Mouse (Mus musculus) intestine, embryonic 14.5 days (tissue): Measurements from ENCODE around the gene Kcnq5. TPM values are rescaled to one million over a fixed set of nuclear protein-coding genes. Genes with fewer than 3 reads are reported as not detected.

Experiments used
- ATAC-seq: fragments of 200-750 bp; cut with Nextera tagmentation; replicated peaks from 2 replicates; pipeline ENCODE4 v1.8.0; 2017; ENCODE audit warnings: low read depth, moderate number of reproducible peaks, moderate TSS enrichment, moderate library complexity; ENCODE audit not compliant: low FRiP score, low TSS enrichment
- DNase-seq: peaks from one replicate; pipeline ENCODE4 v3.0.0-alpha.2; 2018; ENCODE audit warnings: low spot score
- H3K27ac ChIP-seq: fragments of 300-500 bp; sonication (generic); 2 replicates; pipeline ENCODE4 v1.5.1; 2014; ENCODE audit warnings: low read depth, mild to moderate bottlenecking, control low read depth
- H3K27me3 ChIP-seq: fragments of 300-500 bp; sonication (generic); replicated peaks from 2 replicates; pipeline ENCODE4 v1.6.1; 2014; ENCODE audit warnings: low read length, control low read depth; ENCODE audit not compliant: control insufficient read depth, insufficient read depth
- H3K36me3 ChIP-seq: fragments of 300-500 bp; sonication (generic); 2 replicates; pipeline ENCODE4 v1.6.1; 2014; ENCODE audit warnings: low read length, control low read depth; ENCODE audit not compliant: control insufficient read depth, insufficient read depth
- H3K4me1 ChIP-seq: fragments of 300-500 bp; sonication (generic); replicated peaks from 2 replicates; pipeline ENCODE4 v1.6.1; 2014; ENCODE audit warnings: low read length, control low read depth, mixed read lengths; ENCODE audit not compliant: control insufficient read depth, insufficient read depth
- H3K4me2 ChIP-seq: fragments of 300-500 bp; sonication (generic); 2 replicates; pipeline ENCODE4 v1.6.1; 2014; ENCODE audit warnings: low read length
- H3K4me3 ChIP-seq: fragments of 300-500 bp; sonication (generic); 2 replicates; pipeline ENCODE4 v1.5.1; 2014; ENCODE audit warnings: low read depth, low read length, control low read depth, mixed read lengths
- H3K9ac ChIP-seq: fragments of 300-500 bp; sonication (generic); 2 replicates; pipeline ENCODE4 v1.6.1; 2014; ENCODE audit warnings: mild to moderate bottlenecking, low read length
- H3K9me3 ChIP-seq: fragments of 300-500 bp; sonication (generic); 2 replicates; pipeline ENCODE4 v1.6.1; 2016; ENCODE audit warnings: low read length, control low read depth; ENCODE audit not compliant: control insufficient read depth
- WGBS: fragments of 180-500 bp; shearing (Covaris S2); extraction: QIAGEN DNeasy Blood & Tissue Kit; methylation state at CpG from one replicate; pipeline ENCODE4 v1.1.7; 2014; 5-methylcytosine and 5-hydroxymethylcytosine counted together
- polyA plus RNA-seq: library from polyadenylated mRNA; unstranded; fragments of >200 nt; fragmentation: Nextera tagmentation; extraction: Ambion mirVana; gene quantifications from 2 replicates; pipeline ENCODE4 v1.2.1, GENCODE M21; 2014

Gene Kcnq5
- polyA plus RNA-seq, 1 experiment from 2014 or later: 1.8 TPM

GRCm38 (mm10) chr1:21883747-21884146, 78.0 kb downstream of the Kcnq5 start:
- Histone ChIP-seq H3K27ac (no peak overlapping the region), H3K4me3 (no peak overlapping the region), H3K4me1 (no peaks in the 10 kb centered on the region), H3K36me3 (no peaks in the 10 kb centered on the region), H3K4me2 (no peak overlapping the region), H3K9me3 (no peaks in the 10 kb centered on the region), H3K27me3 (no peaks in the 10 kb centered on the region), H3K9ac (no peak overlapping the region)
- no peak for DNase-seq
- ATAC-seq: no peak
- 45% methylated on average over 3 of the region's 3 CpGs for WGBS

GRCm38 (mm10) chr1:21870889-21871288, 90.9 kb downstream of the Kcnq5 start:
- no peak for ATAC-seq

GRCm38 (mm10) chr1:21868484-21868883, 93.3 kb downstream of the Kcnq5 start:
- Histone ChIP-seq H3K4me1 (no peaks in the 10 kb centered on the region), H3K9me3 (no peaks in the 10 kb centered on the region), H3K4me3 (no peak overlapping the region), H3K27ac (no peak overlapping the region), H3K4me2 (no peak overlapping the region), H3K36me3 (no peaks in the 10 kb centered on the region), H3K27me3 (no peaks in the 10 kb centered on the region), H3K9ac (no peak overlapping the region)
- whole genome bisulfite sequencing: 80% methylated on average over 1 of the region's 1 CpGs
- DNase-seq (no peak), ATAC-seq (no peak)

More at GRCm38 (mm10) chr1:21870889-21871288, 90.9 kb downstream of the Kcnq5 start:
- no peaks in the 10 kb centered on the region for H3K27me3 ChIP-seq
- H3K4me1 ChIP-seq: no peaks in the 10 kb centered on the region
- 63% methylated on average over 4 of the region's 4 CpGs for WGBS
- no peak overlapping the region for H3K27ac ChIP-seq
- H3K4me3 ChIP-seq: no peak overlapping the region
- no peak overlapping the region for H3K4me2 ChIP-seq
- H3K9me3 ChIP-seq: no peaks in the 10 kb centered on the region
- DNase-seq: no peak
- H3K36me3 ChIP-seq: no peaks in the 10 kb centered on the region
- H3K9ac ChIP-seq: no peak overlapping the region

GRCm38 (mm10) chr1:21856399-21856798, 105.3 kb downstream of the Kcnq5 start:
- no peaks in the 10 kb centered on the region for H3K4me1 ChIP-seq
- H3K9ac ChIP-seq: no peak overlapping the region
- ATAC-seq (no peak), DNase-seq (no peak)
- H3K4me2 ChIP-seq: no peak overlapping the region
- no peaks in the 10 kb centered on the region for H3K36me3 ChIP-seq
- 60% methylated on average over 3 of the region's 3 CpGs for WGBS
- no peak overlapping the region for H3K27ac ChIP-seq
- no peaks in the 10 kb centered on the region for H3K27me3 ChIP-seq
- H3K4me3 ChIP-seq: no peak overlapping the region
- H3K9me3 ChIP-seq: no peaks in the 10 kb centered on the region

- H3K27ac ChIP-seq: no peak overlapping the region
- H3K4me2 ChIP-seq: no peak overlapping the region
- H3K36me3 ChIP-seq: no peaks in the 10 kb centered on the region
- no peaks in the 10 kb centered on the region for H3K27me3 ChIP-seq
- 48% methylated on average over 3 of the region's 3 CpGs for WGBS
- no peaks in the 10 kb centered on the region for H3K4me1 ChIP-seq
- H3K9me3 ChIP-seq: no peaks in the 10 kb centered on the region
- DNase-seq (no peak), ATAC-seq (no peak)
- no peak overlapping the region for H3K9ac ChIP-seq
- no peak overlapping the region for H3K4me3 ChIP-seq
These were observed 123.2 kb downstream of the Kcnq5 start for GRCm38 (mm10) chr1:21838534-21838933.

- 75% methylated on average over 2 of the region's 2 CpGs for WGBS
- ATAC-seq (no peak), DNase-seq (no peak)
- Histone ChIP-seq H3K9ac (no peak overlapping the region), H3K27me3 (no peaks in the 10 kb centered on the region), H3K4me2 (no peak overlapping the region), H3K27ac (no peak overlapping the region), H3K36me3 (no peaks in the 10 kb centered on the region), H3K4me1 (no peaks in the 10 kb centered on the region), H3K4me3 (no peak overlapping the region), H3K9me3 (no peaks in the 10 kb centered on the region)
These were observed 124.4 kb downstream of the Kcnq5 start for GRCm38 (mm10) chr1:21837387-21837786.

- Histone ChIP-seq H3K9ac (no peak overlapping the region), H3K4me2 (no peak overlapping the region), H3K4me3 (no peak overlapping the region), H3K9me3 (no peaks in the 10 kb centered on the region), H3K36me3 (no peaks in the 10 kb centered on the region), H3K4me1 (no peaks in the 10 kb centered on the region), H3K27me3 (no peaks in the 10 kb centered on the region), H3K27ac (no peak overlapping the region)
- no peak for ATAC-seq
- no peak for DNase-seq
- 76% methylated on average over 3 of the region's 3 CpGs for WGBS
These were observed 125.4 kb downstream of the Kcnq5 start for GRCm38 (mm10) chr1:21836337-21836736.

- Histone ChIP-seq H3K36me3 (no peaks in the 10 kb centered on the region), H3K9ac (no peak overlapping the region), H3K4me3 (no peak overlapping the region), H3K4me2 (no peak overlapping the region), H3K9me3 (no peaks in the 10 kb centered on the region), H3K27ac (no peak overlapping the region), H3K4me1 (no peaks in the 10 kb centered on the region), H3K27me3 (no peaks in the 10 kb centered on the region)
- no peak for ATAC-seq
- DNase-seq: no peak
- WGBS: 68% methylated on average over 6 of the region's 6 CpGs
These were observed 131.8 kb downstream of the Kcnq5 start for GRCm38 (mm10) chr1:21829909-21830455.

- no peaks in the 10 kb centered on the region for H3K27me3 ChIP-seq
- ATAC-seq (no peak), DNase-seq (no peak)
- H3K36me3 ChIP-seq: no peaks in the 10 kb centered on the region
- 83% methylated on average over 10 of the region's 10 CpGs for WGBS
- no peak overlapping the region for H3K27ac ChIP-seq
- H3K4me3 ChIP-seq: no peak overlapping the region
- no peaks in the 10 kb centered on the region for H3K4me1 ChIP-seq
- H3K4me2 ChIP-seq: no peak overlapping the region
- H3K9ac ChIP-seq: no peak overlapping the region
- H3K9me3 ChIP-seq: no peaks in the 10 kb centered on the region
These were observed 141.6 kb downstream of the Kcnq5 start for GRCm38 (mm10) chr1:21820066-21820630.
